Mouse (Mus musculus): ENCODE data around the gene Senp1. TPM values are rescaled to one million over a fixed set of nuclear protein-coding genes. Genes with fewer than 3 reads are reported as not detected.
A peak's percentile ranks its signal among the peaks of the same experiment; 100 is the strongest.

Gene Senp1
- polyA plus RNA-seq, 1 experiment: 10.4 TPM

GRCm38 (mm10) chr15:98001321-98002112 is 92.0 kb downstream of the Senp1 start:
- no peaks in the 10 kb centered on the region for H3K36me3 ChIP-seq (ENCODE audit: control insufficient read depth, insufficient read depth)
- H3K27me3 ChIP-seq (ENCODE audit: control insufficient read depth, insufficient read depth, insufficient read length): peaks cover 93% of the 10 kb centered on the region
- TF ChIP-seq MAX (IDR thresholded peaks at IDR 0.05; ENCODE audit: low read depth) (no peak), E2F4 (IDR thresholded peaks at IDR 0.05; ENCODE audit: insufficient read depth) (no peak), CEBPB (IDR thresholded peaks at IDR 0.05; ENCODE audit: insufficient read depth, poor library complexity, severe bottlenecking) (no peak), POLR2A (IDR thresholded peaks at IDR 0.05; ENCODE audit: insufficient read length, low read depth) (no peak), MYOD1 (IDR thresholded peaks at IDR 0.05; ENCODE audit: control insufficient read depth in 1 of 3, insufficient read length in 2 of 3, low read depth in 2 of 3) (no peak), MYOG (IDR thresholded peaks at IDR 0.05; ENCODE audit: control insufficient read depth in 1 of 3, insufficient read depth in 1 of 3, insufficient read length in 2 of 3, low read depth in 2 of 3) (no peak), POLR2AphosphoS2 (IDR thresholded peaks at IDR 0.05; ENCODE audit: insufficient read length, low read depth) (no peak), SRF (IDR thresholded peaks at IDR 0.05; ENCODE audit: control insufficient read depth, insufficient read length, low read depth) (no peak), TCF12 (IDR thresholded peaks at IDR 0.05; ENCODE audit: insufficient read depth, poor library complexity, severe bottlenecking) (no peak), REST (IDR thresholded peaks at IDR 0.05; ENCODE audit: insufficient read depth, insufficient read length) (no peak), TCF3 (IDR thresholded peaks at IDR 0.05; ENCODE audit: insufficient read length, low read depth) (no peak), USF1 (IDR thresholded peaks at IDR 0.05; ENCODE audit: low read depth) (no peak)
- no peak overlapping the region for H3ac ChIP-seq (ENCODE audit: control insufficient read depth, insufficient read length)
- no peaks in the 10 kb centered on the region for H3K79me2 ChIP-seq (ENCODE audit: control insufficient read depth, insufficient read depth)
- H3K4me2 ChIP-seq (ENCODE audit: low read depth): peak overlapping the region; percentile 69
- H3K4me3 ChIP-seq: no peak overlapping the region

DNA sequence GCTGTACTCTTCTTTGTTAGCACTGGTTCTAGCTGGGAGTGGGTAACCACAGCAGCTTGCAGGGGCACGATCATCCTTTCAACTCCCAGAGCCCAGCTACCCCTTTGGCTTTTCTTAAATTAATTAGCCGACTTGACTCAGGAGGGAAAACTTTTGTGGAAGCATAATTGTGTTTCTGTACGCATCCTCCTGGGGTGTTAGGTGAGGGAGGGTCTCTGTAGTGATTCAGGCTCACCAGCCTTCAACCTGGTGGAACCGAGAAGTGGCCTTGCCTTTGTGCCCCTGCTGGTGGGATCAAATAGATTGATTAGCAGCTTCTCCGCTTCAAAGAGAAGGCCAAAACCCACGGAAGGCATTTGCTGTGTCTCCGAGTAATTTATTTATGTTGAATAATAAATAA is 93.6 kb downstream of the Senp1 start:
- Histone ChIP-seq H3K27me3 (ENCODE audit: control insufficient read depth, insufficient read depth, insufficient read length) (peaks cover 94% of the 10 kb centered on the region), H3K4me3 (no peak overlapping the region), H3K36me3 (ENCODE audit: control insufficient read depth, insufficient read depth) (no peaks in the 10 kb centered on the region), H3ac (ENCODE audit: control insufficient read depth, insufficient read length) (no peak overlapping the region), H3K4me2 (ENCODE audit: low read depth) (no peak overlapping the region), H3K79me2 (ENCODE audit: control insufficient read depth, insufficient read depth) (no peaks in the 10 kb centered on the region)
- TF ChIP-seq MAX (IDR thresholded peaks at IDR 0.05; ENCODE audit: low read depth) (no peak), POLR2A (IDR thresholded peaks at IDR 0.05; ENCODE audit: insufficient read length, low read depth) (no peak), MYOD1 (IDR thresholded peaks at IDR 0.05; ENCODE audit: control insufficient read depth in 1 of 3, insufficient read length in 2 of 3, low read depth in 2 of 3) (no peak), SRF (IDR thresholded peaks at IDR 0.05; ENCODE audit: control insufficient read depth, insufficient read length, low read depth) (no peak), CEBPB (IDR thresholded peaks at IDR 0.05; ENCODE audit: insufficient read depth, poor library complexity, severe bottlenecking) (no peak), TCF12 (IDR thresholded peaks at IDR 0.05; ENCODE audit: insufficient read depth, poor library complexity, severe bottlenecking) (no peak), REST (IDR thresholded peaks at IDR 0.05; ENCODE audit: insufficient read depth, insufficient read length) (no peak), POLR2AphosphoS2 (IDR thresholded peaks at IDR 0.05; ENCODE audit: insufficient read length, low read depth) (no peak), TCF3 (IDR thresholded peaks at IDR 0.05; ENCODE audit: insufficient read length, low read depth) (no peak), E2F4 (IDR thresholded peaks at IDR 0.05; ENCODE audit: insufficient read depth) (no peak), MYOG (IDR thresholded peaks at IDR 0.05; ENCODE audit: control insufficient read depth in 1 of 3, insufficient read depth in 1 of 3, insufficient read length in 2 of 3, low read depth in 2 of 3) (no peak)

- Histone ChIP-seq H3K27me3 (ENCODE audit: control insufficient read depth, insufficient read depth, insufficient read length) (peaks cover 94% of the 10 kb centered on the region), H3K4me3 (no peak overlapping the region), H3K79me2 (ENCODE audit: control insufficient read depth, insufficient read depth) (no peaks in the 10 kb centered on the region), H3K36me3 (ENCODE audit: control insufficient read depth, insufficient read depth) (no peaks in the 10 kb centered on the region), H3ac (ENCODE audit: control insufficient read depth, insufficient read length) (no peak overlapping the region), H3K4me2 (ENCODE audit: low read depth) (no peak overlapping the region)
- no peak for TF ChIP-seq POLR2A (IDR thresholded peaks at IDR 0.05; ENCODE audit: insufficient read length, low read depth)
- no peak for TF ChIP-seq TCF3 (IDR thresholded peaks at IDR 0.05; ENCODE audit: insufficient read length, low read depth)
- no peak for TF ChIP-seq SRF (IDR thresholded peaks at IDR 0.05; ENCODE audit: control insufficient read depth, insufficient read length, low read depth)
- TF ChIP-seq POLR2AphosphoS2 (IDR thresholded peaks at IDR 0.05; ENCODE audit: insufficient read length, low read depth): no peak
- no peak for TF ChIP-seq TCF12 (IDR thresholded peaks at IDR 0.05; ENCODE audit: insufficient read depth, poor library complexity, severe bottlenecking)
- no peak for TF ChIP-seq MAX (IDR thresholded peaks at IDR 0.05; ENCODE audit: low read depth)
- no peak for TF ChIP-seq USF1 (IDR thresholded peaks at IDR 0.05; ENCODE audit: low read depth)
- TF ChIP-seq CEBPB (IDR thresholded peaks at IDR 0.05; ENCODE audit: insufficient read depth, poor library complexity, severe bottlenecking): no peak
- TF ChIP-seq MYOD1 (IDR thresholded peaks at IDR 0.05; ENCODE audit: control insufficient read depth in 1 of 3, insufficient read length in 2 of 3, low read depth in 2 of 3): no peak
- no peak for TF ChIP-seq MYOG (IDR thresholded peaks at IDR 0.05; ENCODE audit: control insufficient read depth in 1 of 3, insufficient read depth in 1 of 3, insufficient read length in 2 of 3, low read depth in 2 of 3)
Observed at GRCm38 (mm10) chr15:97999546-97999945, 94.0 kb downstream of the Senp1 start.

DNA sequence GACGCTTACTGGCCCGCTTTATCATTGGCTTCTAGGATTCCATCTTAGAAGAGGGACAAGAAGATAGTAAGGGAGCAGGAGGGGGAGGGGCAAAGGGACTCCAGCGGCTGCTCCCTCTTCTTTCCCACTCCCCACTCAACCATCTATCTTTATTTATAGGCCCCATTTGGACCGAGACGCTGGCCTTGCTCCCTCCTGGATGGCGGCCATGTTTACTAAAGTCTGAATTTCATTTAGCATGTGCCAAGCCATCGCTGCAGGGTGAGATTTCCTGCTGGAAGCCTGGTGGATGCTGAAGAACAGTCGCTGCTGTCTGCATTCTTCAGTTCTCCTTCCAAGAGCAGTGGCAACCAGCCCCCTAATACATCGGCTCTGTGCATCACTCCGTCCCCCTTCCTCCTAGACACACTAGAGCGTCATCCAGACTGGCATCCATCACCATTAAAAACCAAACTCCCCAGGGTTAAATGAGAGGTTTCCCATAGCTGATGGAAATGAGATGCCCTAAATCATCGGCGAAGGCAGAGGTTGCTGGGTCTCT is 96.8 kb downstream of the Senp1 start:
- no peaks in the 10 kb centered on the region for H3K36me3 ChIP-seq (ENCODE audit: control insufficient read depth, insufficient read depth)
- TF ChIP-seq POLR2AphosphoS2 (IDR thresholded peaks at IDR 0.05; ENCODE audit: insufficient read length, low read depth): no peak
- TF ChIP-seq SRF (IDR thresholded peaks at IDR 0.05; ENCODE audit: control insufficient read depth, insufficient read length, low read depth): no peak
- no peak for TF ChIP-seq CEBPB (IDR thresholded peaks at IDR 0.05; ENCODE audit: insufficient read depth, poor library complexity, severe bottlenecking)
- no peak for TF ChIP-seq TCF3 (IDR thresholded peaks at IDR 0.05; ENCODE audit: insufficient read length, low read depth)
- TF ChIP-seq REST (IDR thresholded peaks at IDR 0.05; ENCODE audit: insufficient read depth, insufficient read length): no peak
- no peak for TF ChIP-seq TCF12 (IDR thresholded peaks at IDR 0.05; ENCODE audit: insufficient read depth, poor library complexity, severe bottlenecking)
- no peak for TF ChIP-seq MAX (IDR thresholded peaks at IDR 0.05; ENCODE audit: low read depth)
- no peak for TF ChIP-seq MYOD1 (IDR thresholded peaks at IDR 0.05; ENCODE audit: control insufficient read depth in 1 of 3, insufficient read length in 2 of 3, low read depth in 2 of 3)
- TF ChIP-seq USF1 (IDR thresholded peaks at IDR 0.05; ENCODE audit: low read depth): no peak
- TF ChIP-seq MYOG (IDR thresholded peaks at IDR 0.05; ENCODE audit: control insufficient read depth in 1 of 3, insufficient read depth in 1 of 3, insufficient read length in 2 of 3, low read depth in 2 of 3): no peak
- no peak for TF ChIP-seq POLR2A (IDR thresholded peaks at IDR 0.05; ENCODE audit: insufficient read length, low read depth)
- TF ChIP-seq E2F4 (IDR thresholded peaks at IDR 0.05; ENCODE audit: insufficient read depth): no peak
- peaks cover 75% of the 10 kb centered on the region for H3K27me3 ChIP-seq (ENCODE audit: control insufficient read depth, insufficient read depth, insufficient read length)
- H3K4me2 ChIP-seq (ENCODE audit: low read depth): no peak overlapping the region
- no peak overlapping the region for H3ac ChIP-seq (ENCODE audit: control insufficient read depth, insufficient read length)
- H3K79me2 ChIP-seq (ENCODE audit: control insufficient read depth, insufficient read depth): no peaks in the 10 kb centered on the region
- no peak overlapping the region for H3K4me3 ChIP-seq

All from myocyte (in vitro differentiated cells).